Mouse (Mus musculus) monocyte, adult 2 months (primary cell): ENCODE results near the gene Tmem245.

ENCODE experiments used
- DNase-seq, 2 experiments: peaks; one replicate each; pipeline ENCODE4 v3.0.0; 2022; ENCODE audit warnings: low spot score in 2 of 2, low read depth in 1 of 2

The Tmem245 gene

DNA sequence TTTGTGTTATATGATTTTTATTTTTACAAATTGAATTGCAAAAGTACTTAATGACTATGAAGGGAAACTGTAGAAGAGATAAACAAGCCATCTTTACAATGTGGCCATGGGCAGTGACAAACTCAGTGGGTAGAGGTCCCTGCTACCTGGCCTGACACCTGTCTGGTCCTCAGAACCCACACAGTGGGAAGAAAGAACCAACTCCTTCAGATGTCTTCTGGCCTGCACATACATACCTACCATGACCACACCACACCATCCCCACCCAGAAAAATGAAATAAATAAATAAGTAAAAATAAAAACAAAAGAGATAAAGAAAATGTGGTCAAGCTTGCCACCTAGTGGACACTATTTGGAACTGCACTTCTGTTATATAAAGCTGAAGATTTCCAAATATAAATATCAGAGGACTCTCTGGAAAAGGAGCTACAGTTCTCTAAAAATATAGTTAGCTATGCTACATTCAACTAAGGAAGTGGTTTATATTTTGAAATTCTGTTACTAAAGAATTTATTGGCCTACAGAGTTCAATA lies 127.2 kb downstream of the Tmem245 start:
- no peak for DNase-seq
